Mouse (Mus musculus) cerebellum, adult 2 months (tissue): Measurements from ENCODE around the gene Nkx6-2. TPM values are rescaled to one million over a fixed set of nuclear protein-coding genes. Genes with fewer than 3 reads are reported as not detected.

Source experiments
- DNase-seq, 2 experiments: peaks; one replicate each; pipeline ENCODE4 v3.0.0; 2021
- H3K27ac ChIP-seq: fragments of 200-500 bp; 2 replicates; pipeline ENCODE4 v1.5.1; 2012; ENCODE audit warnings: low read length, control low read depth, inconsistent platforms; ENCODE audit not compliant: insufficient read depth
- H3K27me3 ChIP-seq: fragments of 200-500 bp; 2 replicates; pipeline ENCODE4 v1.6.1; 2012; ENCODE audit warnings: inconsistent platforms, mild to moderate bottlenecking, low read length, moderate library complexity; ENCODE audit not compliant: control insufficient read depth, insufficient read depth
- H3K4me1 ChIP-seq: fragments of 200-500 bp; 2 replicates; pipeline ENCODE4 v1.6.1; 2011; ENCODE audit warnings: low read length; ENCODE audit not compliant: control insufficient read depth, insufficient read depth
- H3K4me3 ChIP-seq: fragments of 200-500 bp; replicated peaks from 2 replicates; pipeline ENCODE3; 2011; ENCODE audit warnings: mild to moderate bottlenecking, low read depth, low read length, control low read depth; ENCODE audit not compliant: insufficient read depth
- CTCF ChIP-seq: fragments of 200-500 bp; IDR thresholded peaks from 2 replicates; pipeline ENCODE4 v1.5.1; 2011; ENCODE audit warnings: low read depth, mild to moderate bottlenecking, control low read depth, low read length, moderate library complexity, borderline replicate concordance; ENCODE audit not compliant: insufficient read depth
- POLR2A ChIP-seq: fragments of 200-500 bp; IDR thresholded peaks from 2 replicates; pipeline ENCODE4 v1.6.1; 2011; ENCODE audit warnings: low read length, control low read depth, borderline replicate concordance; ENCODE audit not compliant: insufficient read depth
- WGBS: fragments of 180-500 bp; shearing (Covaris S2); methylation state at CpG from one replicate; pipeline ENCODE4 v1.1.7; 2018; 5-methylcytosine and 5-hydroxymethylcytosine counted together
- polyA plus RNA-seq: library from polyadenylated mRNA; depleted of rRNA; stranded (reverse); fragments of >200 nt; gene quantifications from 2 replicates; pipeline ENCODE4 v1.2.3, GENCODE M21; 2012

Gene Nkx6-2
- polyA plus RNA-seq, 1 experiment, result 35.9 TPM

GRCm38 (mm10) chr7:139590302-139590701, 7.7 kb upstream of the Nkx6-2 start:
- peak; percentile 40 to 43 for DNase-seq
- no peak overlapping the region for H3K4me3 ChIP-seq
- H3K27ac ChIP-seq, result no peak overlapping the region
- H3K27me3 ChIP-seq, result peaks cover 3% of the 10 kb centered on the region; the same call in 1 of the 2 replicates
- WGBS, result 35% methylated on average over 3 of the region's 3 CpGs
- TF ChIP-seq CTCF (peak; percentile 85), POLR2A (no peak)
- H3K4me1 ChIP-seq, result no peaks in the 10 kb centered on the region

DNA sequence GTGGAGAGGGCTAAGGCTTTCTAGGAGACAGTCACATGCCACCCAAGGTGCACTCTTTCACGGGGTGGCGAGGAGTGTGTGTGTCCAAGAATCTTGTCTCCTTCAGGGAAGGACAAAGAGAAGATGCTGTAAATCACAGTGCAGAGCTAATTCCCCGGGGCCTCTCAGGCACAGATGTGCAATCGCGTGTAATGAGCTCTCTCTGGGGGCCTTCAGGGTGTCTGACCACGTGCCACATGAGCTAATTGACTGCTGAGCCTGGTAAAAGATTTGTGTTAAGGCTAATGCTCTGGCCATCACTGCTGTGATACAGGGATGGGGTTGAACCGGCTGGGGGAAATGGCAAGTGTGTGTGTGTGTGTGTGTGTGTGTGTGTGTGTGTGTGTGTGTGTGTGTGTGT, 5.3 kb upstream of the Nkx6-2 start:
- TF ChIP-seq POLR2A, result no peak
- no peak for TF ChIP-seq CTCF
- H3K4me3 ChIP-seq, result no peak overlapping the region
- H3K27ac ChIP-seq, result no peak overlapping the region
- WGBS, result 27% methylated on average over 7 of the region's 7 CpGs
- peaks cover 7% of the 10 kb centered on the region; the same call in 1 of the 2 replicates for H3K27me3 ChIP-seq
- DNase-seq, result no peak
- no peaks in the 10 kb centered on the region for H3K4me1 ChIP-seq

DNA sequence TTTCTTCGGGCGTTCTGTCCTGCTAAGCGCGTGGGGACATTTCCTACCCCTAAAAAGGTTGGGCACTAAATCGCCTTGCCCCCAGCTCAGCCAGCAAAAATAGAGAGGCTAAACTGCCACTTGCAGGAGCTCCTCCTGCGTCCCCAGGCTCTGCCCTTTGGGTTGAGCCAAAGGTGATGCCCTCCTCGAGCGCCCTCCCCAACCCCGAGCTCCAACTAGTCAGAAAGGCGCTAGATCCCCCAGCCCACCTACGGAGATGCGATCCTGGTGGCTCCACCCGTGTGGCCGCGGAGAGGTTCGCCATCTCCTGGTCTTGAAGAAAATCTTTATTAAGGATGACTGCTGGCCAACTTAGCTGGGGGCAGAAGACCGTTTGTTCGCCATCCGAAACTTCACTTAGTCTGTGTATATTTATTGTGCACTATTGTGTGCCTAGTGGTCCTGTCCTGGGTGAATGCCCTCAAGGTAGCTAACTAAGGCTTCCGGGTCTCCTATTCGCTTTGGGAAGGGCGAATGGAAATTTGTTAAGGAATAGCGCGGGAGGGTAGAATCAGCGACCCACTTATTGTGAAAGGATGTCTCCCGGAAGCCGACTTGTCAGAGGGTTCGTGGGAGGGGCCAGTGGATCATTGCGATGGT, 2.7 kb upstream of the Nkx6-2 start:
- no peak overlapping the region for H3K4me3 ChIP-seq
- TF ChIP-seq POLR2A, result no peak
- no peak for TF ChIP-seq CTCF
- WGBS, result 7% methylated on average over 29 of the region's 29 CpGs
- DNase-seq, result no peak
- no peak overlapping the region for H3K27ac ChIP-seq
- H3K27me3 ChIP-seq, result peaks cover 9% of the 10 kb centered on the region; the same call in 1 of the 2 replicates
- no peaks in the 10 kb centered on the region for H3K4me1 ChIP-seq

- no peak for TF ChIP-seq CTCF
- TF ChIP-seq POLR2A, result no peak
- DNase-seq, result peak in 1 of 2 experiments; percentile 42
- Histone ChIP-seq H3K4me3 (no peak overlapping the region), H3K27me3 (peaks cover 9% of the 10 kb centered on the region; the same call in 1 of the 2 replicates), H3K4me1 (no peaks in the 10 kb centered on the region), H3K27ac (no peak overlapping the region)
- 3% methylated on average over 53 of the region's 53 CpGs for WGBS
Measured at GRCm38 (mm10) chr7:139584221-139585175, 1.9 kb upstream of the Nkx6-2 start.

DNA sequence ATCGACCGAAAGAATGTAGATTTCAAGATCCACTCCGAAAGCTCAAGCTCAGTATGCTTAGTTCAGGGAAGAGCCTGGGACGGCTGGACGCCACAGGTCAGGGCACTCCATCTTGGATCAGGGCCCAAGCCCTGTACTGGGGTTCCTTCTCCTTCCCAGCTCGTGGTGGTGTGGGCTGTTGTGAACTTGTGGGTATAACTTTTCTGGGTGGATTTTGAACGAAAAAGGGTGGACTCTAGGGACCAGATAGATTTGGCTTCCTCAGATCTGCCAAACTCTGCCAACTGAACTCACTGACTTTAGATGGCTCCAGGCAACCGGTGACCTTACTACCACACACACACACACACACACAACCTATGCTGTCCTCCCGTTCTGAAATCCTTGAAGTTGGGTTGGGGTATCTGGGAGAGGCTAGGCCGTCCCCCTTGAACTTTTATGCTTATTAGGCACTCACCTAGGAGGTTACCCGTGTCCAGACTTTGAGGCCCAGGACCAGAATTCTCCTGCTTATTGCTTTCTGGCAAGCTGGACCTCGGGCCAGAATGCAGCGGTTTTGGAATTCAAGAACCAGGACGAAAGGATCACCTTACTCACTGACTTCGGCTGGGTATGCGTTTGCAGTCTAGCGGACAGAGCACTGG, 619 bp upstream of the Nkx6-2 start:
- WGBS, result 25% methylated on average over 17 of the region's 17 CpGs
- no peak for DNase-seq
- Histone ChIP-seq H3K27me3 (peaks cover 9% of the 10 kb centered on the region; the same call in 1 of the 2 replicates), H3K4me3 (no peak overlapping the region), H3K27ac (no peak overlapping the region), H3K4me1 (no peaks in the 10 kb centered on the region)
- TF ChIP-seq CTCF (no peak), POLR2A (no peak)

DNA sequence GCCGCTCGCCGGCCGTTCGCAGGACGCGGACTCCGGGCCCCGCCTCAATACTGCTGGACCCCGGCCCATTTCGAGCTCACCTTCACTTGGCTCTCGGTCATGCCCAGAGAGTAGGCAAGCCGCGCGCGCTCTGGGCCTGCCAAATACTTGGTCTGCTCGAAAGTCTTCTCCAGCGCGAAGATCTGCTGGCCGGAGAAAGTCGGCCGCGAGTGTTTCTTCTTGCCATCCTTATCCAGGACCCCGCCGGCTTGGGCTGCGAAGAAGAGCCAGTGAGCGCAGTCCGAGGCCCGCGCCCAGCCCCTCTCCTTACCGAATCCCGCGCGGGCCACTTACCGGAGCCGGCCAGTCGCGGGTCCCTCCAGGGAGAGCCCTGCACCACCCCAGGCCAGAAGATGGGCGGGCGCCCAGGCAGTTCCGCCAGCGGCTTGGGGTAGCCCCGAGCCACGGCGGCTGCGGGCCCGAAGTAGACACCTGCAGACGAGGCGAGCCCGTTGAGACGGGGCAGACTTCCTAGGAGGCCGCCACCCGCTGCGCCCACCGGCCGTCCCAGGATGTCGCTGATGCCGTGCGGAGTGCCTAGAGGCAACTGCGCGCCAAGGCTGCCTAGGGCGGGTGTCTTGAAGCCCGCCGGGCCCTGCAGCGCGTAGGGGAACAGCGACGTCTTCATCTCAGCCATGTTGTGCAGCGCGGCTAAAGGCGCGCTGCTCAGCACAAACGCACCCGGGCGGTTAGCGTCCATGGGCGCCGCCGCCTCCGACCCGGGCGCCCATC, 611 bp downstream of the Nkx6-2 start:
- H3K27me3 ChIP-seq, result peaks cover 9% of the 10 kb centered on the region; the same call in 1 of the 2 replicates
- H3K4me3 ChIP-seq, result no peak overlapping the region
- no peak for TF ChIP-seq CTCF
- no peak for TF ChIP-seq POLR2A
- under 1% methylated on average over 82 of the region's 82 CpGs for WGBS
- 0 out of 2 replicates have a peak, but pooled peaks cover 4% of the 10 kb centered on the region for H3K4me1 ChIP-seq
- no peak overlapping the region for H3K27ac ChIP-seq
- DNase-seq, result peak in 1 of 2 experiments; percentile 40
